Mouse (Mus musculus) ovary, postnatal 36 days (tissue): ENCODE results near the gene Sh3pxd2a.

Source experiments
- DNase-seq: peaks from one replicate; pipeline ENCODE4 v3.0.0; 2022; ENCODE audit warnings: low spot score, mixed read lengths

Gene Sh3pxd2a

DNA sequence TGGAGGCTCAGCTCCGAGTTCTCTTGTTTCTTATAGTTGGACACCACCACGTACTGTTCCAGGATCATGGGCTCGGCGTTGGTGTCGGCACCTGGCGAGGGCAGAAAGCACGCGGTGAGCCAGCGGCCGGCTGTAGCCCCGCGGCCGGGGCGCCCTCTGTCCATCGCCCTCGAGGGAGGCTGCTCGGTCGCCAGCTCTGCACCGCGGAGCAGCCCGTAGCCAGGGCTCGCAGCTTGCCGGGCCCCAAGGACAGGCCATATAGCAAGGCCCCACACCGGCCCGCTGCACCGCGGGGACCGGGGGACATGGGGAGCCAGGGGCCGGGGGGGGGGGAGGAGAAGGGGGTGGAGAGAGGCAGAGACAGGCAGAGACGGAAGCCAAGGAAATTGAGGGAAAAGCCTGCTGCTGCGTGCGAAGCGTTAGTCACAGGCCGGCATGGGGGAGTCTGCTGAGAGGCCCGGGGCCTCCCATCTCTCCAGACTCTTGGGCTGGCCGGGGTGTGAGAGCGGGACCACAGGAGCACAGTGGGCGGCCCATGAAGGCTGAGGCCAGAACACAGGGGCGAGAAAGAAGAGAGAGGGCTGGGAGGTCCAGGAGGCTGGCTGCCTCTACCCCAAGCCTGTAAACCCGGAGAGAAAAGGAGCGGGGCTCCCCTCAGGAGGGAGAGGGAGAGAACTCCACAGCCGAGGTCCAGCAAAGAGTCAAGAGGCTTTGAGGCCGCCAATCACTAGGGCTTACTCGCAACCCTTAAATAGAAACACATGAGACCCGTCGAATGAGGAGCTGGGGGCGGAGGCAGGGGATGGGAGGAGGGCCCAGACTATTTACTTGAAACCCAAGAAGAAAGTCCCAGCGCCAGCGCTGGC lies 149.9 kb downstream of the Sh3pxd2a start:
- peak; percentile 79 for DNase-seq

DNA sequence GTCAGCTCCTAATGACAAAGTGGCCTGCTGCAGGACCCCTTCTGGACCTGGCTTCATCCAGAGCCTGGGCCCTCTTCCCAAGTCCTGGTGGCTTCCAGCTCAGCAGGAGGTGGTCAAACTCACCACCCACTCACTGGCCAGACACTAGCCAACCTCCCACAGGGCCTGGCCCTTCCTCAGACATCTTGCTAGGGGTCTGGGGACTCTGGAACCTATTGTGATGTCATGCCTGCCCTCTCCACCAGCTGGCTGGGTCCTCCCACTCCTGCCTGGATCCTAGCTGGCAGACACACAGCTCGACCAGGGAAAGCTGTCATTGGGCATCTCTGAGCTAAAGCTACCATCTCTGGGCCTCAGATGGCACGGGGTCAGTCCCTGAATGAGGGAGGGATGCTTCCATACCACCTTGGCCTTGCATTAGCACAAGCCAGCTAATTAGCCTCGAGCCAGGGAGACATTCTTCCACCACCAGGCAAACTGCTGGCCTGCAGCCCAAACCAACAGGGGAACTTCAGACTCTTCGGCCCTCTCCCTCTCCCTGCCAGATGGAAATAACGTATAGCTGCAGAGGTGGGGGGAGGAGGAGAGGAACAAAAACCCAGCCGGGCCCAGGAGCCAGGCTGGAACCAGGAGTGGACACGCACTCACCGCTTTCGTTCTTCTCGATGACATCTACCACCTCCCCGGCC lies 150.7 kb downstream of the Sh3pxd2a start:
- DNase-seq, result no peak

DNA sequence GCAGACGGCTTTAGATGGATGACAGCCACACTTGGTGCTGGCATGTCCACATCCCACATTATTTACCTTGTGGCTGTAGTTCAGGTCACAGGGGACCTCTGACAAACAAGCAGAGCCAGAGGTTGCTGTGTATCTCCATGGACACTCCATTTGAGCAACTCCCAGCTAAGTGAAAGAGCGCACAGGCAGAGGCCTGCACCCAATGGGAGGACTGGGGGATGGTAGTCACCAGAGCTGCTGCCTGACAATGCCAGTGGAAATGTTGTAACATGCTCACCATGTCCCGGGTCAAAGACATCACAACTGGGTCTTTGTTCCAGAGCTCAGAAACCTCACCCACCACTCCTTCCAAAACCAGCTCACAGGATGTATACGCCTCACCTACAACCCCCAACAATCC lies 153.0 kb downstream of the Sh3pxd2a start:
- no peak for DNase-seq

DNA sequence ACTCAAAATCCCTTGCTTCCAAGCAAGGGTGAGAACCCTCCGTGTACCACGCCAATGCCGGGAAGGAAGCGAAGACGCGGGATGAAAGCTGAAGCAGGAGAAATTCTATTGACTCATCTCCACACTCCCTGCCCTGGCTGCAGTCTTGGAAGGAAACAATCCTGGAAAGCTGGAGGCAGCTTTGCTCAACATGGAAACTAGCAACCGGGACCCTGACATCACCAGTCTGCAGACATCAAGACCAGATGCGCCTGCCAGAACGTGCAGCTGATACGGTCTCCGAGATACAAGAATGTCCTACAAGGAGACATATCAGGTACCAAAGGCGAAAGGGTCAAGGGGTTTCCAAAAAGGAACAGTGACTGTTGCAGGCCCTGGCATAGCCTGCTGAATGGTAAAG lies 154.4 kb downstream of the Sh3pxd2a start:
- DNase-seq, result no peak

DNA sequence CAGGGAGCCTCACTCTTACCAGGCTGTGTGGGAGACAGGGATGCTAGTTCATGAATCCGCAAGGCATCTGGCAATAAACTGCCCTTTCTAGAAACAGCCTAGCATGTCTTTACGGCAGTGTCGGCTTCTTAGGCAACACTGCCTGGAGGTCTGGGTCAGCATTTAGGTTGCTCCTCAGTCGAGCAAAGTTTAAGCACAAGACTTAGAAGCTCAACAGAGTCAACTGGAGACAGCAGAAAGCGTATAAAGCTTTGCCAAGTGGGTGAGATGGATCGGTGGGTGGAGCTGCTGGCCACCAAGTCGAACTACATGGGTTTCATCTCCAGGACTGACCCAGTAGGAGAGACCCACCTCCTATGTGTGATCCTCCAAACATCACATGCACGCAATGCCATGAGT lies 157.3 kb downstream of the Sh3pxd2a start:
- no peak for DNase-seq

DNA sequence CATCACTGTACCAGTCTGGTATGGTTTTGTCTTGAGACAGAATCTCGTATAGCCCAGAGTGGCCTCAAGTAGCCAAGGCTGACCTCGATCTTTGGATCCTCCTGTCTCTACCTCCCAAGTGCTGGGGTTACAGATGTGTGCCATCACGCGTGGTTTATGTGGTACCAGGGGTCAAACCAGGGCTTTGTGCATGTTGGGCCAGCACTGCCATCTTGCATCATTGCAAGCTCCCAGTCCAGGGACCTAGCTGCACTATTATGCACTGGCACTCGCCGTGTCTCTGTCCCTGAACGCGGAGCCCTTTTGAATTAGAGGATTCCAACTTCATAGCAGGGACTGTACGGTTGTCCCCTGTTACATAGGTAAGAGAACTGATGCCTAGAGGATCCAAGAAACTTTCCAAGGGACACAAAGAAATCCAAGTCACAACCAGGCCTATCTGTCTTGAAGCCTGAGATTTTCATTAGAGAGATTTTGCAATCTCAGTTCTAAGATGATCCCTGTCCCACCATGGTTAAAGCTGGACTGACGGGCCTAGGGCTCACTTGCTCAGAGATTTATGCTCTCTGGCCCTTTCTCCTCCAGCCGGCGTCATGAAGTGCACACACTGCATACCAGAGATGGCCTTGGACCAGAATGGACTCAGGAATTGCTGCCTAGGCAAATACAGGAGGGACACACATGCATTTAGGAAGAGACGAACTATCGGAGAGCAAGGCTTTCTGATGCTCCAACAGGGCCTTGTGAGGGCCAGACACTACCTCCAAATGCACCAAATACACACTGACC lies 157.9 kb downstream of the Sh3pxd2a start:
- DNase-seq, result no peak

DNA sequence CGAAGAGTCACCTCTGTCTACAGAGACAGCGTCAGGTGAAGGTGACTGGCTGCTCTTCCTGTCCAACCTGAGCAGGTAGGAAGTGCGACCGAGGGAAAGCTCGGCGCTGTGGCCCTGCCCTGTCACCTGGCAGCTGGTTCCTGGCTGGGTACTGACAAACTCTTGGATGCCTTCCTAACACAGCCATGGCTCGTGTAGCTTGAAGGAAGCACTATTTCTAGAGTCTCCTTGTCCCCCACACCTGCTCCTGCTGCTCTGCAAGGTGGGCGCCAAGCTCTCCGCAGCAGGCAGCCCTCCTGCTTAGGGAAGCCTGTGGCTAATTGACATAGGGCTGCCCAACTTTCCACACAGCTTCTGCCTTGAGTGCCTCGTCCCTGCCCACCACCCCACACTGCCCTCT lies 158.8 kb downstream of the Sh3pxd2a start:
- DNase-seq, result no peak

DNA sequence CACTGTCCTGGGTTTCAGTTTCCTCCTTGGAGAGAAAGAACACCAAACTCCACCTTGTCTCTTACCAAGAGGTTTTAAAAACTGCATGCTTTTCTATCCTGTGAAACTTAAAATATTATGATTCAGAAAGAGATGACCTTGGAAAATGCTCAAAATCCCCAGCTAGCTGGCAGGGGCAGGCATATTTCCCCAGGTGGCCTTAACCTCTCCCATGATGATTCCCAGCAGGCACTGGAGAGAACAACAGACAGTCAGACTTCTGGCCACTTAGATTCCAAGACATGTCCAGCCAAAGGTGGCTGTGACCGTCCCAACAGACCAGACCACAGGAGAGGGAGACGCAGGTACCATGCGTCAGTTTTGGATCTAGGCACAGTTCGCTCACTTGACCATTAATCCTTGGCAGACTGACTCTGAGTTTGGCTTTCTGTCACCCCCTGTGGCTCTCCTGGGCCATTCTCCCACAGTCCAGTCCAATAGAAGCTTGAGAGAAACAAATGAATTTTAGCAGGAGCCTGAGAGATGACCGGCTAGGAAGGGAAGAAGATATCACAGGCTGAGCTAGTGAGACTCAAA lies 159.9 kb downstream of the Sh3pxd2a start:
- DNase-seq, result no peak

DNA sequence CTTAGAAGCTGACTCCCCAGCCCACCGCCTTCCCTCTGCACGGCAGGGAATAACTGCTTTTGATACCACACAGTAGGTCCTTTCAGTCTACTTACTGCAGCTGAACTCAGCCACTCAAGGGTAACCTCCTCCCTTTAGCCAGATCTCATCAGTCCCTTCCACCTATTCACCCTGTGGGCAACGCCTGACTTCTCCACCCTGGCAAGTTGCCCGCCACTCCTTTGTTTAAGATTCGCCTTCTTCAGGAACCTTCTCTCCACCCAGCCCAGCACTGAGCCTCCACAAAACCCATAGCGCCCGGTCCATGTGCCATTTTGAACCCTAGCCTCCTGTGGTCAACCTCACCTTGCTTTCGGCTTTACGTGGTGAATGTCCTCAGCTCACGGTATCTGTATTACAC lies 161.1 kb downstream of the Sh3pxd2a start:
- DNase-seq, result peak; percentile 54

DNA sequence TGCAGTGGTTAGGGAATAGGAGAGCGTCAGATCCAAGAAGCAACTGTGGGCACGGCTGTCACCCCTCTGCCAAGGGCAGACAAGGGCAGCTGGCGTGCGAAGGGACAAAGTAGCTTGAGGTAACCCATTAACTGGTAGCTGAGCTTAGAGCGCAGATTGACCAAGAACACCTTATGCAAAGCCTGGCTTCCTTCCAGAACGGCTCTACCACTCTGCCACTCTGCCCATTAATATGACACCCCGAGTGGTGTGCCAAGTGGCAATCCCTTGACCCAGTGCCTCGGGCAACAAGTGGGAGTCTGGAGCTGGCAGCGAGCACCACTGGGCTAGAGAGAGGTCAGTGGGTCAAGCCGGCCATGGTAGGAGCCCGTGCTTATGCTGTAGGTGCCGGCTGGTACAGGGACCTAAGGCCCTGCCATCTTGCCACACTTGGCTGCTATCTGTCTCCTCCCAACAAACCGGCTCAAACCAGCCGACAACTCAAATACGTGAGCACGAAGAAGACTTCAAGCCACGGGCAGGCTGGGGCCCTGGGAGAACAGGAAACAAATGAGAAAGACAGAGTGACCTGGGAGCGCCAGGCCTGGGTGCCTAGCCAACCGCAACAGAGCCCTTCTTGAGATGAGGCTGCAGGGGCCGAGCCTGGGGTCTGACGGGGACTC lies 161.9 kb downstream of the Sh3pxd2a start:
- peak; percentile 56 for DNase-seq

DNA sequence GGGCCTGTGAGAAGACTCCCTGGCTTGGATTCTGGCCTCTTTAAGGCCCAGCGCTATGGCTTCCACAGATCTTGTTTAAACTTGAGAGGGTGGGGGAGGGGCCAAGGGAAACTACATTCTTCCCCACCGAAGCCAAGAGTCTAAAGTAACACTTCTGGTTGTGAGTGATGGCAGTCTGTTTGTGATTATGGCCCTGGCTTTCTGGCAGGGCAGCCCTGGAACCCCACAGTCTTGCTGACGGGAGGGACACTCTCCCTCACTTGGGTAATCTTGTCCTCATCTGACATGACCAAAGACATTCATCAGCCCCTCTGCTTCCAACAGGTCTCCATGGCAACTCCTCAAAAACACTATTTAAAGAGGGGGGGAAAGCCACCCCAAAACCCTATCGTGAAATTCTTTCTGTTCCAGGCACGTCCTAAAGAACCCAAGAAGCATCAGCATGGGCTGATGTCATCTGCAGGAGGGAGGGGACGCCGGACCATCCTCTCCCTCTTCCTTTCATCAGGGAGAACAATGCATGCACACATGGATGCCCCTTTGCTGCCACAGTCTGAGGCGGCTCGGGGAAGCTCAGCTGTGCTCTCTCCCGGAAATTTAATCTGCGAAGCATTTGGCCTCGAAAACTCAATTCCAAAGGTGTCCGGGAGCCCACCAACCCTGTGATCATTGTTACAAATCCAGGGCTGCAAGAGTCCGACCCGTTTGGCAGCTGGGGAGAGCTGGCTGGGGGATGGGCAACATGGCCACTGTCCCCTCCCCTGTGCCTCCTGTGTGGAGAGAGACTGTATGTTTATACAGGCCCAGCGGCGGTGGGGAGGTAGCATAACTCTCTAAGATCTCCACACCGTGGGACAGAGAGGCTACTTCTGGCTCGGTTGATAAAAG lies 162.7 kb downstream of the Sh3pxd2a start:
- no peak for DNase-seq

DNA sequence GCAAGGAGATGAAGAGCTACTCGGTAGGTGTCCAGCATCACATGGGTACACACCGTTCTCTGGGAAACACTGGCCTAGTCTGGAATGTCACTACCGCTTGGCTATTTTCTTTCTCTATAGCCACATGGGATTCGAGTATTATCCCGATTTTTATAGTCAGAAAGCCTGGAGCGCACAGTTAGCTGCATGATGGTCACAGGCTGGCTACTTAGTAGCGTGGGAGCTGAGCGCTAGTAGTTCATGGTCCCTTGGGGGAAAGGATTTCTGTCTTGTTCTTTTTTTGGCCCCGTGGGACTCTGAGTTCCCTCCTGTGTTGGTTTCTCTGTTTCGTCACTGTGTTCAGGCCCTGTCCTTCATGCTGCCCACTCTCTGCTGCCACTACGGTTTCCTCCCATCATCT lies 166.1 kb downstream of the Sh3pxd2a start:
- no peak for DNase-seq

DNA sequence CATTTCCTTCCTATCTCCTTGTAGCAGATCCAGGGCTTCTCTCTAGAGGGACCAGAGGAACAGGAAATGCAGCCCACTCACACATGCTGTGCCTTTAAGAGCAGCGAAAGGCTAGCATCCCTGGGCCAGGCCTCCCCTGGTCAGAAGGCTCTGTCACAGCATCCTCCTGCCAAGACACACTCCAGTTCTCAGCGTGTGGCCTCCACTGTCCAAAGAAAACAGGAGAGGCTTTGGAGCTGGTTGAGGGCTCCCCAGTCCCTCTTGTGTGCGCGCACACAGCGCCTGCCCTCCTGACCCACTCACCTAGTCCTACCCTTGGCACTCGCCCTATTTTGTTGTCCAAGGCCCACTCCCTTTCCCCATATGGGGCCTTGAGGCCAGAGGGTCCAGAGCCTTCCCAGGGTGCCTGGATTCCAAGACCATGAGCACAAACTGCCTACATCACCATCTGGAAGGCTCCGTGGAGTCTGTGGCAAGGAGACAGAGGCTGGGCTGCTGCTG lies 171.7 kb downstream of the Sh3pxd2a start:
- DNase-seq, result no peak

DNA sequence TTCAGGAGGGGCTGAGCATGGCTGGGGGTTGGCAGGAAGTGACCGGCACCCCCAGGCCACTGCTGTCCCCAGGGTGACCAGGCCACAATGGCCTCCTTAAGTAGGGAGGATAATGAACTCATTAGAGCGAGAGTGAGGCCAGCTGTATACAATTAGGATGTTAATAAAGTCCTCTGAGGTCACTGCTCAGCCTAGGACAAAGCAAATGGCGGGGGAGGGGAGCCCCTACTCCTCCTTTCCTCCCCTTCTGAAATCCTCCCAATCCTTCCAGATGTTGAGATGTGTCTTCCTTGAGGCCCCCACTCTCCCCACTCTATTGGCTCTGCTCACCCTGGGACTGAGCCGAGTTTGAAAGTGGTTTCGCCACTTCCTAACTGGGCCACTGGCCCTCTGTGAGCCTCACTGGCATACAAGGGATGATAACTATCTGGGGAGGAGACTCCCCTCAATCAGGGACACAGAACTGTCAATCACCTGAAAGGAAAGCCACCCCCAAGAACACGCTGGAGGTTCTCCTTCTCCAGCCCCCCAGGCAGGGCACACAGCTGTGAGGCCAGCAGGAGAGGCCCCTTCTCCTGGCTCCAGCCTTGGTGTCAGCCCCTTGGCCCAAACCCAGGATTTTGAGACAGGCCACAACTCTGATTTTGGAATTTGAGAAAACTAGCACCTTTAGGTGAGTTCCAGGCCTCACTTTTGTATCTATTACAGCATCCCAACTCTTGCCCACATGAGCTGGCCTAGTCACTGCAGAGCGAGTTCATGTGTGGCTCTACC lies 172.7 kb downstream of the Sh3pxd2a start:
- DNase-seq, result no peak

DNA sequence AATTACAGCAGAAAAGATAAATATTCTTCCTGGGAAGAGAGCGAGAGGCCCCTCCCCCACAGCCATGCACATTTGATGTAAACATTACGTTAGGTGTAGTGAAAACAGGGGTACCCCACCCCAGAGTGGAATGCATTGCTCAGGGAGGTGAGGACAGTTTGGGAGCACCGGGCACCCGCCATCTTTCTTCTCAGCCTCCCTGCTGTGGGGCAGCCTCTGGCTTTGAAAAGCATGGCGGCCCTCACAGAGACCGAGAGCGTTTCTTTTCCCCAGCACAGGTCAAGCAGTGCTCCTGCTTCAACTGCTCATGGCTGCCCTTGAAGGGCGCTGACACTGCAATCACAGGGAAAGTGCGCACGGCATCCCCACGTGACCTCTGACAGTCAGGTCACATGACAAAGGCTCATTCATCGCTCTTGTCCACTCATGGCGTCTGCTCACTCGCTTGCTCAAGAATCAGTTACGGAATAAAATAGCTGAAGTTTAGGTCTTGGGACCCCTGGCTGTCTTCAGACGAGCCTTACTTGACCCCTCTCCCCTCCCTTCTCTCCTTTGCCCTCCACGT lies 177.2 kb downstream of the Sh3pxd2a start:
- DNase-seq, result no peak

DNA sequence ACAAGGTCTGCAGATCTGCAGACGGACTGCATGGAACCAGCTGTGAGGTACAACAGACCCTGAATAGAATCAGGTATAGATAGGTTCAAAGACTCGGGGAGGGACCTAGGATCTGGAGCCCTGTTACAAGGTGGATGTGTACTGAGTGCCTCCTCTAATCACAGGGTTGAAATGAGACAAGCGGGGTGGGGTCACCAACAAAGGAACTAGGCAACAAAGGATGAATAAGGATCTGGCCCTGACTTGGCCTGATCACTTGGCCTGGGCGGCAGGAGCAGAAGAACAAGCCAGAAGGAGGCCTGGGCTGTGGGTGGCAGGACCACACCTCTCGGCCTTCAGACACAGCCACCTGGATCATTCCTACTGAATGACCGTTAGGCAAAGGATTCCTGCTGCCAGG lies 178.6 kb downstream of the Sh3pxd2a start:
- DNase-seq, result no peak

DNA sequence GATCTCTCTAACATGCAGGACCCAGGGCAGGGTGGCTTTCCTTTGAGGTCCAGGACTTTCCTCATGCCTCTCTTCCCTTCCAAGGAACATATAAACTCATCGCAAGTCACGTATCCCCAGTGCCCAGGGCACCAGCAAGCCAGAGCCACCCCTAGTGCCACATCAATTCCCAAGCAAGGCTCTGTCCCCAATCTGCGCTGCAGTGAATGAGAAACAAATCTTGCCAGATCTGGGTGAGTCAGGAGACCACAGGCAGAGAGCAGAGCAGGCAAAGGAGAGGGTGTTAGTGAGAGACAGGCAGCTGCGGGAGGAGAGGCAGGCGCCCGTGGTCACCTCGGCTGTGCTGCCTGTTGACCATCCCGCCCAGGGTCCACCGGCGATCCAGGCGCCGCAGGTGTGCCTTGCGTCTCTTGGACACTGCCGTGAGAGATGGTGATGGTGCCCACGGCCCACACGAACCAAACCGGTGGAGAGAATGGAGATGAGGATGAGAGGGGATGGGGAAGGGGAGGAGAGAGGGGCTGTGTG lies 181.4 kb downstream of the Sh3pxd2a start:
- no peak for DNase-seq

DNA sequence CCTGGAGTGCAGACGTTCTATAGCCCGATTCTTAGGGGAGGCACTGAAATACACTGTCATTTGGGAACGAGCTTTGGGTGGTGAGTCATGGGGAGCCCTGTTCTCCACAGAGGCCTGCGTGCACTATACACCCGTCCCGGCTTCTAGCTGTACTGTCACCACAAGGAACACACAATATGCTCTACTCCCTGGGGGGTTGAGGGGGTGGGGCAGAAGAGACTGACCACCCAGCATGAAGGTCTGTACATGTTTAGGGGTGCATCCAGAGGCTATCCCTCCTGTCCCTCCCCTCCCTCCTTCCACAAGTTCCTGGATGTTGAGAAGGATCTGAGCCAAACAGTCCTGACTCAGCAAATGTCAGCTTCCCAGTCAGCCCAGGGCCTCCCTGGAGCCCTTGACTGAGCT lies 182.1 kb downstream of the Sh3pxd2a start:
- DNase-seq, result no peak

DNA sequence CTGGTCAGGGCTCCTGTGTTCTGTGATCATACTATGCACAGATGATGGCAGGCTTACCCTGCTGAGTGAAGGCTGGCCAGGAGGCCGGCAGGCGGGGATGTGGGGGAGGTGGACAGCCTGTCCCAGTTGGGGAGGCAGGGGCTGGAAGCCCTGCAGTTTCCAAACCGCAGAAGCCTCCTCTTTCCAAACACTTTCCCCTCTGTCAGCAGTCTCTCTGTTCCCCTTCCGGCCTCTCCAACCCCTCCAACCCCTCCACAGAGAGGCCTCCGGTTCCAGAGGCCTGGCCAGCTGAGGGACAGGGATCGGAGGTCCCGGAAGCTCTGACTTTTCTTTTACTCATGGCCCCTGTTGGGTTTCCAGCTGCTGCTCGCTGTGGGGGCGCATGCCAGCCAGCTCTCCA lies 183.3 kb downstream of the Sh3pxd2a start:
- DNase-seq, result peak; percentile 57
